15 mouse cellular contexts compared by ENCODE assay signal in the genomic region with DNA sequence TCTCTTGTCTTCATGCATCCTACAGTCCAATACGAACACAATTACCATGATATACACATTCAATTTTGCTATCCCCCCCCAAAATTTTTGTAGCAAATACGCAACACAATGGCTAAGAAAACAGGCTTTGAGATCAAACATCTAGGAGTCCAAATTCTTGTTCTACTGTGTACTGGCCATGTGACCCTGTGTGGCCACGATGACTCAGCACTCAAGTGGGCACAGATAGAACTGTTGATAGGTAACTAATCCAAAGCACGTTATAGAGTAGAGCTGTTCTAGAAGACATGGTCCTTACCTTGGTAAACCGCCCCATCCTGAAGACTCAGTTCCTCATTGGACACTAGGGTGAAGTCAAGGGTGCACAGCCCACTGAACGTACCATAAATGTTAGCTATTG. TPM values are rescaled to one million over a fixed set of nuclear protein-coding genes. Genes with fewer than 3 reads are reported as not detected.
"Had no signal": no experiment of that assay in that cellular context is flagged by ENCODE, and none has a peak within 500 bp of the region (broad histone marks: within the 10 kb centered on the region; RNA-seq: fewer than 3 reads in every experiment).

No protein-coding gene starts in this region.

- H3K27me3 ChIP-seq: intestine, embryonic 15.5 days; liver, embryonic 13.5 days; midbrain, embryonic 15.5 days had no signal

- DNase-seq: kidney, adult 18-20 months; kidney, postnatal 10 days; layer of hippocampus, postnatal 36 days; liver, embryonic 13.5 days; lung, adult 2 months; lung, postnatal 14 days; lung, postnatal 4 days; thymus, adult 2 months; thymus, postnatal 14 days; thymus, postnatal 4 days had no signal

- H3K4me3 ChIP-seq: intestine, embryonic 15.5 days; left cerebral cortex, adult 2 months; liver, embryonic 13.5 days; midbrain, embryonic 12.5 days; midbrain, embryonic 15.5 days; neural tube, embryonic 13.5 days had no signal

- H3K4me2 ChIP-seq: intestine, embryonic 15.5 days; liver, embryonic 13.5 days; midbrain, embryonic 12.5 days; midbrain, embryonic 15.5 days; neural tube, embryonic 13.5 days had no signal

- H3K36me3 ChIP-seq: intestine, embryonic 15.5 days; liver, embryonic 13.5 days; midbrain, embryonic 12.5 days; midbrain, embryonic 15.5 days; neural tube, embryonic 13.5 days had no signal

RNA-seq across cellular contexts. Expression of gene Gm12689, which starts 43.9 kb away (rescaled TPM):
- polyA plus RNA-seq: thymus, adult 2 months had no signal
